Mouse (Mus musculus) 3T3-L1 (cell line): ENCODE data around the gene AY358078.
"Not testable (repeated sequence)": the region's sequence is repeated elsewhere in the genome, so short reads cannot be mapped to it uniquely, and the experiment has no call there.

Experiments
- DNase-seq: peaks from one replicate; pipeline ENCODE4 v3.0.0-alpha.2; 2015; ENCODE audit warnings: low read depth, low spot score

The AY358078 gene

DNA sequence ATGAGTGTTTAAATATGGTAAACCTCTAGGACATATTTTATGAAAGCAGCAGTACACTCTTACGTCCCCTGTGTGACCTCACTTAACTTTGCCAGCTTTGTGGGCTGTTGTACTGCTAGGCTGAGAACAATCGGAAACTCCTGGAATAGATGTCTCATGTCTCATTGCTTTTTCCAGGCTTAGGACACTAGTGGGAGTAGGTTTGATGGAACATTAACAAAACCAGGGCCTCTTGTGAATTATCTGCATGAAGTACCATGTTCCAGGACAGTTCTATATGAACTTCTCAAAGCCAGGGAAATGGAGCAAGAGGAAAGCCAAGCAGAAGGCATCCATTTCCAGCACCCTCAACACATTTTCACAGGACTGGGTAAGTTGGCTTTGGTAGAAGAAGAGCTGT is at the start of gene AY358078:
TSS of gene AY358078 (plus strand) at position 301 of the 400 bp plus-strand sequence.
- DNase-seq, result no peak

DNA sequence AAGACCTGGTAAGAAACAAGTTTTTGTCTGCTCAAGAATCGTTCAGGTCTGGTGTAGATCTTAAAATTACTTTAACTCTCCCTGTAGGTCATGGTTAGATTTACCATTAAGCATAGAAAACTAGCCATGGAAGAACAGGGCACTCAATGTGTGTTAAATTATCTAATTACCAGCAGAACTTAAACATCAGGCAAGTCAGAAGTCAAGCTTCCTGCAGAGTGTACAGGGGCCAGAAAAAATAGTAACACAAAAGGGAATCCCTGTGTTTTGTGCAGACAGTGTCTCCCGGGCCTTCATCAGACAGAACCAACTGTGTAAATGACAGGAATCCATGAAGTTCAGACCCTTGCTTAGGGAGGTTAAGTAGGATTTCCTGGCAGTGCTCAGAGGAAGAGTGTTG is 43.9 kb upstream of the AY358078 start:
- no peak for DNase-seq

DNA sequence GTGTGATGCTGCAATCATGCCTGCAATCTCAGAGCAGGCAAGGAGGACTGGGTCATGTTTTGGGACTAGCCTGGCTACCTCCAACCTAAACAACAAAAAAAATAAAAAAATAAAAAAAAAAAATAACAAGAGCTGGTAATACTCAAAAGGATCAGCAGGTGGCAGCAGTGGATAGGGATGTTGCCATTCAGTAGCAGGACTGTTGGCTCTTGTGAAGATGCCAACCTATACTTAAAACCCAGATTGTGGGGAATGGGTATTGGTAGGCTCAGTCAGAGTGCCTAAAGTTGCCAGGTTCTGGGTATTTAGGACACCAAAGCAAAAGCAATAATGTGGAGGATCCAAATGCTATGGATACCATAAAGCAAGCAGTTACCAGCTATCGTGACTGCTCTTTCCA is 28.5 kb upstream of the AY358078 start:
- DNase-seq, result peak; percentile 37

DNA sequence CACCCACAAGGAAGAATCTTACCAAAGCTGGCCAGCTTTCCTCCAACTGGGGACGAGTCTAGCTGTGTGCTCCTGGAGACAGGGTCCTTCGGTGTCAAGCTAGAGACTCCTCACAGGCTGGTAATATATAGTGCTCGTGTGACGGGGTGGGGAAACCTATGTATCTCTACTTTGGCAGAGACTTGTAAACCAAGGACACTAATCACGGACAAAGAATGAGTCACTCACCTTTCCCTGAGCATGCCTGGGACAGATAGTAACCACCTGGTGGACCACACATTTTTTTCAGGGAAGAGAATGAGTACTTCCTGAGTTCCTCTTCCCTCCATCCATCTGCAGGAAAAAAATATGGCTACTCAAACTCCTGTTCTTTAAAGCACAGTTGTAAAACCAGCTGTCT is 26.4 kb upstream of the AY358078 start, which contains the start of gene Ang4:
TSS of gene Ang4 (minus strand) at position 101 of the 400 bp plus-strand sequence.
- DNase-seq, result no peak

DNA sequence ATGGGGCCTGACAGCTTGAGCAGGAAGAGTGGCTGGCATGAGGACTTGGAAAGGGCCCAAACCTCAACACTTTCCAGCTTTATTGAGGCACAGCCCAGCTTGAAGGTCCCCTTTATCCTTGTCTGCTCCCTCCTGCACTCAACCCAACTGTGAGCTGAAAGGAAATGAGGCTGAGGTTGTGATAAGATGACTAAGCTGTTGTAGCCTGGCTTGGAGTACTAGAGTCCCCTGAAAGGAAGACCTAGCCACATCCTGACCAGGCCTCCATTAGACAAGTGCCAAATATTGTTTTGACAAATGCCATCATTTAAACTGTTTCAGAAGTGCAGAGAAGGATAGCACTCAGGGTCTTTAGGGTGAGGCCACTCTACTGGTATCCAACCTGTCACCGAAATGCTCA is 22.1 kb upstream of the AY358078 start:
- DNase-seq, result peak; percentile 32

DNA sequence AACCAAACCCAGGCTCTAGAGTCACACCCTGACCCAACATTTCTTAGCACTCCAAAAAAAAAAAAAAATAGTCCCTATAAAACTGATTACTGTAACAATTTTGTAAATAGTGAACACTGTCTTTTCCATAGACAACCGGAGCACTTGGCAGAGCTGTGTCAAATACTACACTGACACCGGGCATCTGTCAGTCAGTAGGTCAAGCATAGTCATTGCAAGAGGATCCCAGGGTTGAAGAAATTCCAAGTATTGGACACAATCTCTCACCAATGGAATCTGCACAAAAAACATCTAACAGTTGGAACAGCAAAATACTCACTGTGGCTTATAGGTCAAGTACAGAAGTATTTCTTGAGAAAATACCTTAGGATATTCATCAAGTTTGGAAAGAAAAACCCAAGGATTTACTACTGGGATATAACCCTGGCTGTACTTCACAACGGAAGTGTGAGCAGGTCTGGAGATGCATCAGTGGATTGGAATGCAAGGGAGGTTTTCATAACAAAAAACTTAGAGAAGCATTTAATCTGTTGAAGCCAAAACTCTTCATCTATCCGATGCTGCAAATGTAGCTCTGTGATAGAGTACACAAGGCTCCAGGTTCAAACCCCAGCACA is 20.9 kb upstream of the AY358078 start:
- DNase-seq, result peak; percentile 79

DNA sequence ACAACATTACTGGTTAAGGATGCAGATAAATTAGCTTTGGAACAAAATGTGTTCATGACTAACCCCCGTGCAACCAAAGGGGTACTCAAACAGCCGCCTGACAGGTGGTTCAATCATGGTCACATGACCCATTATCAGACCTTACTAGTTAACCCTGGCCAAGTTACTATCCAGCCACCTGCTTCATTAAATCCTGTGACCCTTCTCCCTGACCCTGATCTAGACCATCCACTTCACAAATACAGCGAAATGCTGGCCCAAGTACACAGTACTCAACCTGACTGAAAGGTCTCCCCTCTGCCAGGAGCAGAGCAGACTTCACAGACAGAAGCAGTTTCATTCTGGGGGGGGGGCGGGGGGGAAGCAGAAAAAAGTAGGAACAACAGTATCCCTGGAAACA is 13.5 kb upstream of the AY358078 start:
- no peak for DNase-seq

DNA sequence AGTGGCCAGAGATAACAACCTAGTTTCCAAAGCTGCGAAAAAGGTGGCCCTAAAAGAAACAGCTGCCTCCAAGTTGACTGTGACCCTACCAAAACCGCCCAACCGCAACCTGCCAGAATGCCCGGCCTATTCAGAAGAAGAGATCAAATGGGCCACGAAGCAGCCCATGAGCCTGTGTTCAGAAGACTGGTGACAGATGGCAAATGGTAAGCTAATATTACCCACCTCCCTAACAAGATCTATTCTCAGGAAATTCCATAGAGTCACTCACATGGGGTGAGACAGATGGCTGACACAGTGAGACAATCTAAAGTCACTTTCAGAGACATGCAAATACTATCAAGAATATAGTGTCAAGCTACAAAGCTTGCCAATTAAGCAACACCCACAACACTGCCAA is 12.8 kb upstream of the AY358078 start:
- no peak for DNase-seq

DNA sequence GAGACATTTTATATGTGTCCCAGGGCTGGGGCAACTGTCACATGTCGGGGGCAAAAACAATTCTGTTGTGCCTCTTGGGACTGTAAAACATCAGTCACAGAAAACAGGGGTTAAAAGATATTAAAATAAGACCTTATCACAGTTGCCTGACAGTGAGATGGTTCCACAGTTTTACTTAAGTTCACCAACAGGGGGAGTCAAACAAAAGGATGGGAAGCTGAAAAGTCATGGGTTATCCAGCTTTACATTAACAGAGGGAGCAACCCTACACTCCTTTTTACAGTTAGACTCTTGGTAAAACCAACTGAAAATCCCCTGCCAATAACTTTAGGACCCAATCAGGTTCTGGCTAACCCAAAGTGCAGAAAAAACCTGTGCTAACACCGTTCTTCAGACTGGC is 10.7 kb upstream of the AY358078 start:
- DNase-seq, result peak; percentile 47

DNA sequence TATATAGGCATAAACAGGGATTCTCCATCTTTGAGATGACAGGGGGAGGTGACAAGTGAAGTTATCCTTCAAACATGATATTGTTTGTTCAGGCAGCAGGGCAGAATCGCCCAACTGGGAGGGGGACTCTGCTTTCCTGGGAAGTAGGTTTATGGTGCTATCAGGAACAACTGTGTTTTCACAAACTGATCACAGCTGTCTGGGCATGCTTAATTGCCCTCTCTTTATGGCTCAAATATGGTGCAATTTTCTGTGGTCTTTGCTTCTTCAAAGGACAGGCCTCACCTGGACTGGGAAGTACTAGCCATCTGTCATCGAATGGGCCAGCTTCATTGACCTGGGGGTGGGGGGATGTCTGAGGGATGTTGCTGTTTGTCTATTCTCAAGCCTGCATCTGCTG is 5.7 kb upstream of the AY358078 start:
- DNase-seq, result no peak

DNA sequence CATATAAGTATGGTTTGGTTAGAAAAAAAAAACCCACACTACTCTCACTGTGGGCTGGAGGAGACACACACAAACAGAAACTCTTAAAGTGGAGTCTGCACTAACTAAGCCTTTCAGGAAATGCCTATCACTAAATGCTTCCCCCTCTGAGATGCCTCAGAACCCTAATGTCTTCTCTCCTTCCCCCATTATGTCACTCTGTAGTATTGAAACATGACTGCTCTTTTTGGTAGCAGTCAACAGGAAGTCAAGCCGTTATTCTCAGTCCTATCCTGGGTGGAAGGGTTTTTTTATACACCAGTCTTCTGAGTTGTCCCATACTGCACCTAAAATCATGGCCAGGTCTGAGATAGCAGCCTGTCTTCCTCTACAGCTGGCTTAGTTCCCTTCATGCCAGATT is 26.8 kb downstream of the AY358078 start:
- DNase-seq, result no peak

DNA sequence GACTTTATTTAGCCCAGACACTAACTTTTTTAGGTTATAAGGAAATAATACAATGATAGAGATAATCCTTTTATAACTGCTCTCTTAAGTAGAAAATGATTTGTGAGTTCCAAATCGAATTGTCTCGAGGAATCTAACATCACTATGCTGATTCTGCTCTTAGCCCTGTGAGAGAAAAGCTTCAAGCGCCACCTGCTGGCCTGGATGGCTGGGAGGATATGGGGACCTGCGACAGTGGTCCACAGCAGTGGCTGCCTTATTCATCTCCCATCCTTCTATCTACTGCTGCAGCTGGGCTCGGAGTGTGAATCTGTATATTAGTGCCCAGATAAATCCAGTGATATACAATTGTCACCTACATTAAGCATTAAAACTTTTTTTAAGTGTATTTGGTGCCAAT is 28.0 kb downstream of the AY358078 start:
- peak; percentile 21 for DNase-seq

DNA sequence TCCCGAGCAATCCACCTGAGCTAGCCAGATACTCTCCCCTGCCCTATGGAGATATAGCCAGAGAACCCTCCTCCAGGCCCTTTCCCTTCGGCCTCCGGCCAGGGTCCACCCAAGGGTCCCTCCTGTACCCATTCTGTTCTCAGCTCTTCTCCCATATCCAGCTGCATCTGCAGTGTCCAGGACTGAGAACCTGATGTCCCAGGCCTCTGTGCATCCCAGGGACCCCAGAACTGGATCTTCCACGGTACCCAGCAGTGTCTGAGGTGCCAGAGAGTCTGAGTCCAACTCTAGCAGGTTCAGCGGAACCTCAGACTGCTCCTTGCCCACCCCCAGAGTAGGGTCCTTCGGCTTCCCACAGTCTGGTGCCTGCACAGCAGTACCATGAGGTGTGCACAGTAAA is 29.3 kb downstream of the AY358078 start:
- peak; percentile 0 for DNase-seq

DNA sequence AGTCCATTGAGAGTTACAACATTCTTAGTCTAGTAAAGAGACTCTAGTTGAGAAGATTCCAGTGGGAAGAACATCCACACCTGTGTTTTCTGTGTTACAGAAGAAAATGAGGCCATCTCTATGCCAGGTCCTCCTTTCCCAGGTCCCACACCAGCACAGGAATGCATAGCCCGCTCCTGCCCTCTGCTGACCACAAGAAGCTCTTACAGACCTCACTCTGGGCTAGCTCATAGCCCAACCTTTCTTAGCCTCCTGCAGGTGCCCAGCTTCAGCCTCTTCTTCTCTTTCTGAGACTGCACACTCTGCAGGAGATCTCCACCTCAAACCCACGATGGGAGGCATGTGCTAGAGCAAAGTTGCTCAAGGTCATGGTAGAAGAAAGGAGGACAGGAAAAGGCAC is 38.6 kb downstream of the AY358078 start:
- peak; percentile 15 for DNase-seq

DNA sequence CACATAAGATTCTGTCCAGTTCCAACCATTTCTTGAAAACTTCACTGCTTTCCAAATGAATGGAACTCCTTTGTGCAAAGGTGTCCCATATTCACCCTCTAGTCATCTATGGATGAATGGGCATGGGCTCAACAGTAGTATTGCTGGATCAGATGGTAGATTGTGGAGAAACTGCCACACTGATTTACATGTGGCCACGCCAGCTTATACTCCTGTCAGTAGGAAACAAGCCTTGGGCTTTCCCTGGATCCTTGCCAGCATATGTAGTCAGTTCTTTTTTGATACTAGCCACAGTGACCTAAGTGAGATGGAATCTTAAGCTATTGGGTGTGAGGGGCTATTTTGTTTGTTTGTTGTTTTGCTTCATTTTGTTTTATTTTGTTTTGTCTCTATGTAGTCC is 42.4 kb downstream of the AY358078 start:
- DNase-seq, result no peak

DNA sequence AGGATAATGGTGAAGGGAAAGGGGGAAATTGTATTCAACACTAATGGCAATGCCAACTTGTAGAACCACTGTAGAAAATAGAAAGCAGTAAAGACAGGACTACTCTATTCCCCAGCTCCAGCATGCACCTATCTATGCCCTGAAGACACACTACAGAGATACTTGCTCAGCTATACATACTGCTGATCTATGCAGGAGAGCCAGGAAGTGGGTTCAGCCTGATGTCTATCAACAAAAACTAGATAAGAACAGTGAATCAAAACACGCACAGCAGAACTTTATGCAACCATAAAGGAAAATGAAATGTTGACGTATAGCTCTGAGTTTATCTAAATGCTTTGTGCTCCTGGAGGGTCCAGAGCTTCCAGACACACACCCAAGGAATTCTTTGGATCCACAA is 42.9 kb downstream of the AY358078 start:
- DNase-seq, result no peak

DNA sequence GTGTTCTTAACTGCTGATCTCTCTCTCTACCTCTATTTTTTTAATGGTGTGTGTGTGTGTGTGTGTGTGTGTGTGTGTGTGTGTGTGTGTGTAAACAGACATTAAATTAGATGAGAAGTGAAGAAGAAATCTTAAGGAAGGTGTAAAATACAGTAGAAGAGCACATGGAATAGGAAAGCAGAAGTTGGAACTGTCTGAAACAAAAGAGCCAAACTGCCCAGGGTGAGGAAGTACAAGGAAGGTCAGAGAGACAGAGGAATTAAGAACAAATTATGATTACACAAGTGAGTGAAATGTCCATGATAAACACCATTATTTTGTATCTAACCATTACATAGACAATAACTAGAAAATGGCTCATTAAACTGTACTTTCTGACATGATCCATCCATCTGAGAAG is 44.0 kb downstream of the AY358078 start:
- no peak for DNase-seq

DNA sequence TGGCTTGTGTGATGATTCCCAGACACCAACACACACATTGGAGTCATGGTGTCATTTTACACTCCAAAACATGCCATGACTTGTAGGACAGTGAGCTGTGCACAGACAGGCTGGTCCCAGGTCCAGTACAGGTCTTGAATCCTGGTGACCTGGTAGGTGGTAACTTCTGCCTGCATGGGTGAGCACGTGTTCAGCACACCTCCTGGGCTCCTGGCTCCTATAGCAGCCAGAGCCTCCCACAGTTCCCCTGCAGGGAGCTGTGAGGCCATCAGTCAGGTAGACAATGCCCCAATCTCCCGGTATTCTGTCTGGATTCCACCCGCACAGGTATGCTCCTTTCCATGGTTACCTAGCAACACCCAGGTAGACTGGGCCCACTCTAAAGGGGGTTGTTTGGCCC is 46.7 kb downstream of the AY358078 start:
- DNase-seq, result no peak

DNA sequence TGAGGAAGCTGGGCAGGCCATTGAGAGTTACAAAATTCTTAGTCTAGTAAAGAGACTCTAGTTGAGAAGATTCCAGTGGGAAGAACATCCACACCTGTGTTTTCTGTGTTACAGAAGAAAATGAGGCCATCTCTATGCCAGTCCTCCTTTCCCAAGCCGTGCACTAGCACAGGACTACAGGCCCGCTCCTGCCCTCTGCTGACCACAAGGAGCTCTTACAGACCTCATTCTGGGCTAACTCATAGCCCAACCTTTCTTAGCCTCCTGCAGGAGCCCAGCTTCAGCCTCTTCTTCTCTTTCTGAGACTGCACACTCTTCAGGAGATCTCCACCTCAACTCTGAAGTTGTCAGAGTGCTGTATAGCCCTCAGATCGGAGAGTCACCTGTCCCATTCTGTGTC is 51.2 kb downstream of the AY358078 start:
- DNase-seq, result not testable (repeated sequence)

DNA sequence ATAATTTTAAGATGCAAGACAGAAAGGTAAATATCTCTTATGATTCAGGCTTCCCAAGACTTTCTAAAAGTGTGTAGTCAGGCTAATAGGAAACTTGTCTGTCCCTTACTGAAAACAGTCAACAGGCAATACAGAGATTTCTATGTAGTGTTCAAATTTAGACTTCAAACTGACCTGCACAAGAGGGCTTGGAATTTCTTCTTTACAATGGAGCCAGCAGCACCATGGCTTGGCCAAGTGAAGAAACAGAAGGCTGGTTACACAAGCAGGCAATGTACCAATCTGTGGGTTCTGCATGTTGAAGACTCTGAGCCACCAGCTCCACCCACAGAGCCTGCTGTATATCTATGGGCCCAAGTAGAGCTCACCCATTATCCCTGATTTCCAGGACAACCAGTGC is 53.6 kb downstream of the AY358078 start, which contains the start of gene Ear6:
TSS of gene Ear6 (plus strand) at position 301 of the 400 bp plus-strand sequence.
- no peak for DNase-seq

DNA sequence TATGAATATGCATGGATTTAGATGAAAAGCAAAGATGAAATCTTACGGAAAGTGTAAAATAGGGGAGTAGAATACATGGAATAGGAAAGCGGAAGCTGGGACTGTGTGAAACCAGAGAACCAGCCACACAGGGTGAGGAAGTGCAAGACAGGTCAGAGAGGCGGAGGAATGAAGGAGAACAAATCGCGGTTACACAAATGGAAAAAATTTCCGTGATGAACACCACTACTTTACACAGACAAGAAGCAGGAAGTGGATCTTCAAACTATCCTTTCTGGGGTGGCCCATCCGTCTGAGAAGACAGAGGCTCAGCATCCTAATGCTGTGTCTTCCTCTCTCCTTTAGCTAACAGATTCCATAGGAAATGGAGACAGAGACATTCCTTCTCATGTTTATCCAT is 55.4 kb downstream of the AY358078 start:
- DNase-seq, result not testable (repeated sequence)

DNA sequence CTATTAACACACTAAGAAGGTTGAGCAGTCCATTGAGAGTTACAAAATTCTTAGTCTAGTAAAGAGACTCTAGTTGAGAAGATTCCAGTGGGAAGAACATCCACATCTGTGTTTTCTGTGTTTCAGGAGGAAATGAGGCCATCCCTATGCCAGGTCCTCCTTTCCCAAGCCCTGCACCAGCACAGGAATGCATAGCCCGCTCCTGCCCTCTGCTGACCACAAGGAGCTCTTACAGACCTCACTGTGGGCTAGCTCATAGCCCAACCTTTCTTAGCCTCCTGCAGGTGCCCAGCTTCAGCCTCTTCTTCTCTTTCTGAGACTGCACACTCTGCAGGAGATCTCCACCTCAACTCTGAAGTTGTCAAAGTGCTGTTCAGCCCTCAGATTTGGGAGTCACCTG is 63.8 kb downstream of the AY358078 start:
- DNase-seq, result peak; percentile 69

DNA sequence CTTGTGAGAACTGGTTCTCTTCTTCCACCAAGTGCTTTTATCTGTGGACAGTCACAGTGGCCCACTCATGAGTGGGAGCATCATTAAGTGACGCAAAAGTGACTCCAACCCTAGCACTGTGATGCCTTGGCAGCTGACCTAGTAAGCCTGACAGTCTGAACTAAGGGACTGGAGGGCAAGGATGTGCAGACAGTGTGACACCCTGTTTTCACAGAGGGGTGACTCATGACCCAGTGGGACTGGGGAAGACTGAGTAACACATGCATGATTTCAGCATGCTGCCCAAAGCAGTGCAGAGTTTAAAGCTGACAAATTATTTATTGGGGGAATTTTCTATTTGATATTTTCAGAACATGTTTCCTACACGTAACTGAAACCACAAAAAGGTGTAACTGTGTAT is 70.9 kb downstream of the AY358078 start:
- peak; percentile 18 for DNase-seq

DNA sequence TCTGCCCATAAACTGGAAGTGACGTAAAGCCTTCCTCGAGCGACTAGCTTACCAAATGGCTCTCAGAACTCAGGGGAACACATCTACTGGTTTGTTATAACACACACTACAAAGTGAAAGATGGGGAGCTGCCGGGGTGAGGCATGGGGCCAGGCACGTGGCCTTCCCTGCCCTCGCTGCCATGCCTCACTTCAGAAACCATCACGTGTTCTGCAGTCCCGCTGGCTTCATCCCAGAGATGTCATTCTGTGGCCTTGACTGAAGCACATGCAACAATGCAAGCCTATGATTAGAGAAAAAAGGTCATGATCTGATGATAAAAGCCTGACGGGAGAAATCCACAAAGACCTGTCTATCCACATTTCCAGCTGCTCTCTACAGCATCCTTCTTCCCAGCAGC is 71.9 kb downstream of the AY358078 start:
- DNase-seq, result peak; percentile 1
